Mouse (Mus musculus): Measurements from ENCODE around the gene Eif2ak1. TPM values are rescaled to one million over a fixed set of nuclear protein-coding genes. Genes with fewer than 3 reads are reported as not detected.

The Eif2ak1 gene
- total RNA-seq, 2 experiments from 2014 or later: 18.6 to 20.4 TPM

- intact Hi-C loops (cut with DNase I): no loop called here
- no peak for DNase-seq
These were observed 125.9 kb downstream of the Eif2ak1 start for GRCm38 (mm10) chr5:143943231-143944125.

- no peak for DNase-seq
- intact Hi-C loops (cut with DNase I): no loop called here
These were observed 130.8 kb downstream of the Eif2ak1 start for GRCm38 (mm10) chr5:143948361-143948760.

- intact Hi-C loops (cut with DNase I): no loop called here
- DNase-seq: no peak
These were observed 132.4 kb downstream of the Eif2ak1 start for GRCm38 (mm10) chr5:143950016-143950415.

Other genes starting within 250 kb of the Eif2ak1 start
- gene Cyth3, start 195.3 kb upstream of the Eif2ak1 start, total RNA-seq (2021): 10 to 100 TPM; 34.7 to 40.7 TPM
- gene Usp42, start 85.5 kb upstream of the Eif2ak1 start, total RNA-seq (2021): 1 to 10 TPM; 6.8 to 6.9 TPM
- gene Ankrd61, start 79.9 kb downstream of the Eif2ak1 start, total RNA-seq (2021): not detected
- gene Aimp2, start 92.1 kb downstream of the Eif2ak1 start, total RNA-seq (2021): 10 to 100 TPM; 34.1 to 38.5 TPM
- gene Pms2, start 92.2 kb downstream of the Eif2ak1 start, total RNA-seq (2021): 1 to 10 TPM; 3.6 to 4.1 TPM
- not detected for gene Gm42421, start 110.4 kb downstream of the Eif2ak1 start, total RNA-seq (2021)
- gene Rsph10b, start 115.2 kb downstream of the Eif2ak1 start, total RNA-seq (2021): under 1 TPM; 0.11 to 0.19 TPM
- 10 to 100 TPM; 30.4 to 30.5 TPM for gene Ccz1, start 197.1 kb downstream of the Eif2ak1 start, total RNA-seq (2021)
- gene Ocm, start 208.9 kb downstream of the Eif2ak1 start, total RNA-seq (2021): not detected

All from heart, postnatal 36 days (tissue).